Mouse (Mus musculus): ENCODE measurements at regions not wholly inside any gene's neighbourhood (a gene's known extent, or its start where the extent isn't known, plus 50 kb on each side); places are given as distances from the start of the nearest gene placed in this dataset.

DNA sequence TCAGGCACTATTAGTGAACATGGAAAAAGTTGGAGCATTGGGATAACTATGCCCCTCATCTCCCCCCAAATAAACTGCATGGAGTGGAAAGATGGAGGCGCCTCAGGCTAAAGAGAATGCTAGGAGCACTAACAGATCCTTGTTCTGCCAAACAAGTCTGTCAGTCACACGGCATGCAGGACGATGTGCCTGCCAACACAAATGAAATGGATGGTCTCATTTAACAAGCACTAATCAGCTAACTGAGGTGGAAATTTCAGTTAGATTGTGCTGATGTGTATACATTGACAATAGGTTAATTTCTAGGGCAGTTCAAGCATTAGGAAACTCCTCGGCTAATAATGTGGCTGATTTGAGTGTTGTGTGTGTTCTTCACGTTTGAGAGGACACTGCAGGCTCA lies 120.8 kb upstream of the Speer2 start:
- Histone ChIP-seq H3K27ac (ENCODE audit: insufficient read depth, low read depth, low read length) (no peak overlapping the region), H3K4me1 (ENCODE audit: control insufficient read depth, insufficient read depth, low read length) (no peaks in the 10 kb centered on the region), H3K36me3 (ENCODE audit: control insufficient read depth, insufficient read depth, low read length) (no peaks in the 10 kb centered on the region), H3K4me3 (ENCODE audit: insufficient read depth, low read depth, low read length) (no peak overlapping the region), H3K27me3 (replicated peaks; ENCODE audit: control insufficient read depth, insufficient read depth, low read length) (no peaks in the 10 kb centered on the region; the same call in 1 of the 2 replicates)
- DNase-seq: no peak
- 52% methylated on average over 5 of the region's 5 CpGs for WGBS
- TF ChIP-seq POLR2A (IDR thresholded peaks at IDR 0.05; ENCODE audit: low read depth, low read length) (no peak), CTCF (conservative IDR thresholded peaks at IDR 0.05; ENCODE audit: insufficient read depth, insufficient read length, low read depth, low read length) (no peak)

GRCm38 (mm10) chr16:69991907-69992470 lies 128.4 kb upstream of the Speer2 start:
- no peaks in the 10 kb centered on the region for H3K27me3 ChIP-seq (replicated peaks; ENCODE audit: control insufficient read depth, insufficient read depth, low read length)
- H3K27ac ChIP-seq (ENCODE audit: insufficient read depth, low read depth, low read length): no peak overlapping the region
- TF ChIP-seq POLR2A (IDR thresholded peaks at IDR 0.05; ENCODE audit: low read depth, low read length): no peak
- TF ChIP-seq CTCF (conservative IDR thresholded peaks at IDR 0.05; ENCODE audit: insufficient read depth, insufficient read length, low read depth, low read length): no peak
- no peak overlapping the region for H3K4me3 ChIP-seq (ENCODE audit: insufficient read depth, low read depth, low read length)
- 71% methylated on average over 3 of the region's 3 CpGs for WGBS
- H3K36me3 ChIP-seq (ENCODE audit: control insufficient read depth, insufficient read depth, low read length): no peaks in the 10 kb centered on the region
- no peaks in the 10 kb centered on the region for H3K4me1 ChIP-seq (ENCODE audit: control insufficient read depth, insufficient read depth, low read length)
- DNase-seq: no peak

- 74% methylated on average over 4 of the region's 4 CpGs for WGBS
- H3K4me3 ChIP-seq (ENCODE audit: insufficient read depth, low read depth, low read length): no peak overlapping the region
- H3K36me3 ChIP-seq (ENCODE audit: control insufficient read depth, insufficient read depth, low read length): no peaks in the 10 kb centered on the region
- no peak overlapping the region for H3K27ac ChIP-seq (ENCODE audit: insufficient read depth, low read depth, low read length)
- H3K4me1 ChIP-seq (ENCODE audit: control insufficient read depth, insufficient read depth, low read length): no peaks in the 10 kb centered on the region
- no peak for DNase-seq
- no peaks in the 10 kb centered on the region for H3K27me3 ChIP-seq (replicated peaks; ENCODE audit: control insufficient read depth, insufficient read depth, low read length)
- TF ChIP-seq POLR2A (IDR thresholded peaks at IDR 0.05; ENCODE audit: low read depth, low read length) (no peak), CTCF (conservative IDR thresholded peaks at IDR 0.05; ENCODE audit: insufficient read depth, insufficient read length, low read depth, low read length) (no peak)
Observed at GRCm38 (mm10) chr16:69992715-69993114, 129.2 kb upstream of the Speer2 start.

DNA sequence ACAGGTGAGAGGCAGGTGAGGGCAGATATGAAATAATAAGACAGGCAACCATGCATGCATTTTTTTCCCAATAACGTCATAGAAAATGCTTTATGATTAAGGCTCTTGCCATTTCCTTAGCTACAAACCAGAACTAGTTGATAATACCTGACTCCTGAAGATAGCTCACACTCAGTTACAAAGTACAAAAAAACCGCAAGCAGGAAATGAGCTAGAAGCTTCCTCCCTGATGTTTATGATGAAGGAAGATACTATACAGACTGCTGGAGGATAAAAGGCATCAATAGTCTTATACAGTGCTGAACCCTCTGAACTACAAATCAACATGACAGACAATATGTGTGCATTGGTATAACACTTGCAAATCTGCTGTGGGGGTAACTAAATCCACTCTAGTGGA lies 143.3 kb upstream of the Speer2 start:
- no peaks in the 10 kb centered on the region for H3K4me1 ChIP-seq (ENCODE audit: control insufficient read depth, insufficient read depth, low read length)
- DNase-seq: no peak
- H3K27me3 ChIP-seq (replicated peaks; ENCODE audit: control insufficient read depth, insufficient read depth, low read length): no peaks in the 10 kb centered on the region
- no peaks in the 10 kb centered on the region for H3K36me3 ChIP-seq (ENCODE audit: control insufficient read depth, insufficient read depth, low read length)
- H3K4me3 ChIP-seq (ENCODE audit: insufficient read depth, low read depth, low read length): no peak overlapping the region
- TF ChIP-seq POLR2A (IDR thresholded peaks at IDR 0.05; ENCODE audit: low read depth, low read length): no peak
- no peak overlapping the region for H3K27ac ChIP-seq (ENCODE audit: insufficient read depth, low read depth, low read length)
- WGBS: 81% methylated on average over 2 of the region's 2 CpGs

- Histone ChIP-seq H3K4me1 (ENCODE audit: control insufficient read depth, insufficient read depth, low read length) (no peaks in the 10 kb centered on the region), H3K36me3 (ENCODE audit: control insufficient read depth, insufficient read depth, low read length) (no peaks in the 10 kb centered on the region), H3K27me3 (replicated peaks; ENCODE audit: control insufficient read depth, insufficient read depth, low read length) (no peaks in the 10 kb centered on the region), H3K27ac (ENCODE audit: insufficient read depth, low read depth, low read length) (no peak overlapping the region), H3K4me3 (ENCODE audit: insufficient read depth, low read depth, low read length) (no peak overlapping the region)
- TF ChIP-seq CTCF (conservative IDR thresholded peaks at IDR 0.05; ENCODE audit: insufficient read depth, insufficient read length, low read depth, low read length) (no peak), POLR2A (IDR thresholded peaks at IDR 0.05; ENCODE audit: low read depth, low read length) (no peak)
- WGBS: 98% methylated on average over 1 of the region's 1 CpGs
- no peak for DNase-seq
Observed at GRCm38 (mm10) chr16:70016980-70017379, 153.4 kb upstream of the Speer2 start.

DNA sequence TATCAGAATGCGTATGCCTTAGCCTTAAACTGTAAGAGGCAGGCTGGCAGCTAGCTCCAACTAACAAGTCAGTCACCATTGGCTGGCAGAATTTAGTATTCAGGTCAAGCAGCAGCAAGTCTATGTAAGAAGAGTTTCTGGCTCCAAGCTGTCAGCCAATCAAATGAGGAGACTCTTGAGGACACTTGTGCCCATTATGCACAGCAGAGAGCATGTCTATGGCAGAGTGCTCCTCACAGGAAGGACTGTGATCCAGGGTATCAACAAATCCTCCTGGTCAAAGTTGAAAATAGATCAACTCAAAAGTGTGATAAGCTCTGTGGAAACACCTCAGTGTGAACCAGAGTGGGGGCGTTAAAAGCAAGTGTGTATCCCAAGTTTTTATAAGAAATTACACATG lies 156.0 kb upstream of the Speer2 start:
- Histone ChIP-seq H3K27ac (ENCODE audit: insufficient read depth, low read depth, low read length) (no peak overlapping the region), H3K36me3 (ENCODE audit: control insufficient read depth, insufficient read depth, low read length) (no peaks in the 10 kb centered on the region), H3K4me3 (ENCODE audit: insufficient read depth, low read depth, low read length) (no peak overlapping the region), H3K27me3 (replicated peaks; ENCODE audit: control insufficient read depth, insufficient read depth, low read length) (no peaks in the 10 kb centered on the region), H3K4me1 (ENCODE audit: control insufficient read depth, insufficient read depth, low read length) (no peaks in the 10 kb centered on the region)
- TF ChIP-seq POLR2A (IDR thresholded peaks at IDR 0.05; ENCODE audit: low read depth, low read length) (no peak), CTCF (conservative IDR thresholded peaks at IDR 0.05; ENCODE audit: insufficient read depth, insufficient read length, low read depth, low read length) (no peak)
- WGBS: 92% methylated on average over 2 of the region's 2 CpGs
- DNase-seq: no peak

DNA sequence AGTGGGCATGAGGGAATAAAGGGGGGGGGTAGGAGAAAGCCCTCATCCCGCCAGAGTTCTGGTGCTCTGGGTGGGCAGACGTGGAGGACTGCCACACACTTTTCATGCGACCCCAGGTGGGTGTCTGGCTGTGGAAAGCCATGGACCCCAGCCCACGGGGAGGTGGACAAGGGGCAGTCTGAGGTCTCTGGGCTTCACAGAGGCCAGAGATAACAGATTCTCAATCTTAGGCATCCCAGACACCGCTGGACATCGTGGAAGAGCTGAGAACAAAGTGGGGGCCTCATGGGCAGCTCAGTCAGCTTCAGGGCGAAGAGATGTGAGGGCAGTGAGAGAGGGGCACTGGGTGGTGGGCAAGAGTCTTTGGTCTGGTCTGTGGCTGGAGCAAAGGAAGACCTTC lies 157.9 kb upstream of the Speer2 start:
- H3K4me3 ChIP-seq (ENCODE audit: insufficient read depth, low read depth, low read length): no peak overlapping the region
- 85% methylated on average over 7 of the region's 7 CpGs for WGBS
- TF ChIP-seq CTCF (conservative IDR thresholded peaks at IDR 0.05; ENCODE audit: insufficient read depth, insufficient read length, low read depth, low read length) (no peak), POLR2A (IDR thresholded peaks at IDR 0.05; ENCODE audit: low read depth, low read length) (no peak)

DNA sequence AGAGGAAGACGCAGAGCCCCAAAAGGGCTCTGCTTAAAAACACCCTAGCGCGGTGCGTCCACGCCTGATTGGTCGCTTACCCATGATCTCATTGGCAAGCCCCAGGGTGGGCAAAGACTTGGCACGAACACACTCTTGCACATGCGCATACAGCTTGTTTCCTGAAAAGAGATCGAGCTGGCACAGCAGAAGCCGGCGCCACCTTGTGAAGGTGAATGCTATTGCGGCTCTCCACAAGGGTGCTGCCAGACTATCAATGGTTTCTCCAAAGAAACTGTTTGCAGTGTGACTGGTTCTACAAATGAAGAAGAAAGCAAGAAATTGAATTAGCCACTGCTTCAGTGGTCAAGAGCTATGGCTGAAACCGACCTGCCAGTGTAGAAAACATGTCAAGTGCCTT lies 165.1 kb upstream of the Speer2 start:
- Histone ChIP-seq H3K36me3 (ENCODE audit: control insufficient read depth, insufficient read depth, low read length) (no peaks in the 10 kb centered on the region), H3K4me3 (ENCODE audit: insufficient read depth, low read depth, low read length) (no peak overlapping the region), H3K27me3 (replicated peaks; ENCODE audit: control insufficient read depth, insufficient read depth, low read length) (no peaks in the 10 kb centered on the region), H3K4me1 (ENCODE audit: control insufficient read depth, insufficient read depth, low read length) (no peaks in the 10 kb centered on the region), H3K27ac (ENCODE audit: insufficient read depth, low read depth, low read length) (no peak overlapping the region)
- DNase-seq: no peak
- 73% methylated on average over 13 of the region's 13 CpGs for WGBS
- 0 out of 2 replicates have a peak, but pooled peaks have one; percentile 12 for TF ChIP-seq CTCF (conservative IDR thresholded peaks at IDR 0.05; ENCODE audit: insufficient read depth, insufficient read length, low read depth, low read length)
- no peak for TF ChIP-seq POLR2A (IDR thresholded peaks at IDR 0.05; ENCODE audit: low read depth, low read length)

More for the DNA sequence above, 157.9 kb upstream of the Speer2 start:
- no peak for DNase-seq
- Histone ChIP-seq H3K4me1 (ENCODE audit: control insufficient read depth, insufficient read depth, low read length) (no peaks in the 10 kb centered on the region), H3K27me3 (replicated peaks; ENCODE audit: control insufficient read depth, insufficient read depth, low read length) (no peaks in the 10 kb centered on the region), H3K36me3 (ENCODE audit: control insufficient read depth, insufficient read depth, low read length) (no peaks in the 10 kb centered on the region), H3K27ac (ENCODE audit: insufficient read depth, low read depth, low read length) (no peak overlapping the region)
